Mouse (Mus musculus) liver, embryonic 14.5 days (tissue): ENCODE data around the gene Tirap.

Experiments
- CTCF ChIP-seq: IDR thresholded peaks from 2 replicates; pipeline ENCODE4 v1.5.1; 2016; ENCODE audit warnings: antibody characterized with exemption, low read depth, control low read depth
- EP300 ChIP-seq: IDR thresholded peaks from 2 replicates; pipeline ENCODE4 v1.6.1; 2016; ENCODE audit warnings: antibody characterized with exemption, low read depth

- TF ChIP-seq CTCF: no peak
- TF ChIP-seq EP300: no peak
Measured at GRCm38 (mm10) chr9:35194048-35194447, 6.0 kb downstream of the Tirap start.
